Mouse (Mus musculus) lung, embryonic 14.5 days (tissue): ENCODE results near the gene Inpp5a. TPM values are rescaled to one million over a fixed set of nuclear protein-coding genes. Genes with fewer than 3 reads are reported as not detected.
A peak's percentile ranks its signal among the peaks of the same experiment; 100 is the strongest.

ENCODE experiments used
- ATAC-seq: fragments of 200-750 bp; cut with Nextera tagmentation; 2 replicates; pipeline ENCODE4 v1.8.0; 2017; ENCODE audit warnings: mild to moderate bottlenecking, moderate TSS enrichment, moderate library complexity; ENCODE audit not compliant: insufficient read depth
- DNase-seq: peaks from one replicate; pipeline ENCODE4 v3.0.0-alpha.2; 2015
- H3K27ac ChIP-seq: fragments of 300-500 bp; sonication (generic); 2 replicates; pipeline ENCODE4 v1.5.1; 2014; ENCODE audit warnings: low read depth, mild to moderate bottlenecking, moderate library complexity
- H3K27me3 ChIP-seq: fragments of 300-500 bp; sonication (generic); 2 replicates; pipeline ENCODE4 v1.6.1; 2014; ENCODE audit warnings: low read length, control low read depth; ENCODE audit not compliant: insufficient read depth
- H3K36me3 ChIP-seq: fragments of 300-500 bp; sonication (generic); 2 replicates; pipeline ENCODE4 v1.6.1; 2014; ENCODE audit warnings: control low read depth; ENCODE audit not compliant: insufficient read depth
- H3K4me1 ChIP-seq: fragments of 300-500 bp; sonication (generic); 2 replicates; pipeline ENCODE4 v1.6.1; 2014; ENCODE audit warnings: antibody characterized with exemption, control low read depth; ENCODE audit not compliant: insufficient read depth
- H3K4me2 ChIP-seq: fragments of 300-500 bp; sonication (generic); 2 replicates; pipeline ENCODE4 v1.6.1; 2014; ENCODE audit warnings: mild to moderate bottlenecking
- H3K4me3 ChIP-seq: fragments of 300-500 bp; sonication (generic); 2 replicates; pipeline ENCODE4 v1.5.1; 2014; ENCODE audit warnings: low read depth, low read length
- H3K9ac ChIP-seq: fragments of 300-500 bp; sonication (generic); 2 replicates; pipeline ENCODE4 v1.6.1; 2014
- H3K9me3 ChIP-seq: fragments of 300-500 bp; sonication (generic); 2 replicates; pipeline ENCODE4 v1.6.1; 2016; ENCODE audit warnings: low read depth, low read length, control low read depth
- CTCF ChIP-seq: IDR thresholded peaks from 2 replicates; pipeline ENCODE4 v1.5.1; 2016; ENCODE audit warnings: antibody characterized with exemption, low read depth
- WGBS: fragments of 180-500 bp; shearing (Covaris S2); extraction: QIAGEN DNeasy Blood & Tissue Kit; methylation state at CpG from one replicate; pipeline ENCODE4 v1.1.7; 2014; 5-methylcytosine and 5-hydroxymethylcytosine counted together
- polyA plus RNA-seq: library from polyadenylated mRNA; unstranded; fragments of >200 nt; fragmentation: Nextera tagmentation; extraction: Ambion mirVana; gene quantifications from 2 replicates; pipeline ENCODE4 v1.2.1, GENCODE M21; 2014

The Inpp5a gene
- polyA plus RNA-seq, 1 experiment from 2014 or later = 47.7 TPM

- H3K4me3 ChIP-seq = no peak overlapping the region
- no peak overlapping the region for H3K27ac ChIP-seq
- H3K27me3 ChIP-seq = no peaks in the 10 kb centered on the region
- WGBS = 80% methylated on average over 11 of the region's 11 CpGs
- no peaks in the 10 kb centered on the region for H3K9me3 ChIP-seq
- H3K9ac ChIP-seq = no peak overlapping the region
- TF ChIP-seq CTCF = no peak
- no peak for DNase-seq
- no peak for ATAC-seq
- no peak overlapping the region for H3K4me2 ChIP-seq
- peaks cover 22% of the 10 kb centered on the region for H3K4me1 ChIP-seq
- H3K36me3 ChIP-seq = peaks cover under 1% of the 10 kb centered on the region; the same call in 1 of the 2 replicates
Observed at GRCm38 (mm10) chr7:139399977-139400685, 11.2 kb downstream of the Inpp5a start.

- WGBS = 66% methylated on average over 3 of the region's 3 CpGs
- ATAC-seq = no peak
- DNase-seq = no peak
- Histone ChIP-seq H3K4me1 (peaks cover 22% of the 10 kb centered on the region), H3K27me3 (no peaks in the 10 kb centered on the region), H3K9ac (no peak overlapping the region), H3K36me3 (peaks cover 6% of the 10 kb centered on the region; the same call in 1 of the 2 replicates), H3K27ac (no peak overlapping the region), H3K4me2 (no peak overlapping the region), H3K4me3 (no peak overlapping the region), H3K9me3 (no peaks in the 10 kb centered on the region)
- TF ChIP-seq CTCF = no peak
Observed at GRCm38 (mm10) chr7:139400926-139401325, 12.0 kb downstream of the Inpp5a start.

- Histone ChIP-seq H3K9ac (no peak overlapping the region), H3K27me3 (no peaks in the 10 kb centered on the region), H3K27ac (no peak overlapping the region), H3K4me2 (no peak overlapping the region), H3K36me3 (peaks cover 6% of the 10 kb centered on the region; the same call in 1 of the 2 replicates), H3K4me1 (peaks cover 22% of the 10 kb centered on the region), H3K9me3 (no peaks in the 10 kb centered on the region), H3K4me3 (no peak overlapping the region)
- TF ChIP-seq CTCF = no peak
- ATAC-seq (no peak), DNase-seq (no peak)
- WGBS = 67% methylated on average over 8 of the region's 8 CpGs
Observed at GRCm38 (mm10) chr7:139401791-139402190, 12.9 kb downstream of the Inpp5a start.

GRCm38 (mm10) chr7:139402721-139403120 lies 13.8 kb downstream of the Inpp5a start:
- DNase-seq = peak; percentile 67
- Histone ChIP-seq H3K9me3 (no peaks in the 10 kb centered on the region), H3K4me1 (peaks cover 16% of the 10 kb centered on the region), H3K27me3 (no peaks in the 10 kb centered on the region), H3K9ac (no peak overlapping the region), H3K36me3 (peaks cover 6% of the 10 kb centered on the region; the same call in 1 of the 2 replicates), H3K4me3 (no peak overlapping the region), H3K4me2 (no peak overlapping the region), H3K27ac (no peak overlapping the region)
- 0 out of 2 replicates have a peak, but pooled peaks have one; percentile 38 for ATAC-seq
- 51% methylated on average over 4 of the region's 4 CpGs for WGBS
- TF ChIP-seq CTCF = no peak

GRCm38 (mm10) chr7:139406581-139406980 lies 17.7 kb downstream of the Inpp5a start:
- Histone ChIP-seq H3K4me3 (no peak overlapping the region), H3K27ac (no peak overlapping the region), H3K4me1 (peaks cover 30% of the 10 kb centered on the region), H3K27me3 (no peaks in the 10 kb centered on the region), H3K9ac (no peak overlapping the region), H3K36me3 (peaks cover 6% of the 10 kb centered on the region; the same call in 1 of the 2 replicates), H3K9me3 (no peaks in the 10 kb centered on the region), H3K4me2 (no peak overlapping the region)
- TF ChIP-seq CTCF = no peak
- DNase-seq (no peak), ATAC-seq (no peak)
- 88% methylated on average over 2 of the region's 2 CpGs for WGBS

- Histone ChIP-seq H3K9ac (no peak overlapping the region), H3K36me3 (peaks cover 6% of the 10 kb centered on the region; the same call in 1 of the 2 replicates), H3K27me3 (no peaks in the 10 kb centered on the region), H3K4me3 (no peak overlapping the region), H3K4me2 (no peak overlapping the region), H3K9me3 (no peaks in the 10 kb centered on the region), H3K27ac (no peak overlapping the region), H3K4me1 (peaks cover 29% of the 10 kb centered on the region)
- ATAC-seq (no peak), DNase-seq (no peak)
- no peak for TF ChIP-seq CTCF
Observed at GRCm38 (mm10) chr7:139407966-139408365, 19.1 kb downstream of the Inpp5a start.

GRCm38 (mm10) chr7:139409903-139410302 lies 21.0 kb downstream of the Inpp5a start:
- H3K4me2 ChIP-seq = no peak overlapping the region
- peak; percentile 45 for TF ChIP-seq CTCF
- ATAC-seq (peak; percentile 32; the same call in 1 of the 2 replicates), DNase-seq (peak; percentile 76)
- H3K27me3 ChIP-seq = no peaks in the 10 kb centered on the region
- 41% methylated on average over 5 of the region's 5 CpGs for WGBS
- H3K36me3 ChIP-seq = peaks cover 6% of the 10 kb centered on the region; the same call in 1 of the 2 replicates
- H3K4me1 ChIP-seq = peaks cover 42% of the 10 kb centered on the region
- peak overlapping the region; percentile 54; the same call in 1 of the 2 replicates for H3K27ac ChIP-seq
- no peak overlapping the region for H3K9ac ChIP-seq
- H3K9me3 ChIP-seq = no peaks in the 10 kb centered on the region
- H3K4me3 ChIP-seq = no peak overlapping the region
